Mouse (Mus musculus) cortical plate, adult 2 months (tissue): ENCODE data around the gene Spg20.

Source experiments
- CTCF ChIP-seq: fragments of 200-500 bp; IDR thresholded peaks from 2 replicates; pipeline ENCODE4 v1.5.1; 2011; ENCODE audit warnings: mild to moderate bottlenecking, control low read depth, low read length; ENCODE audit not compliant: insufficient read depth; ENCODE audit errors: extremely low read depth
- POLR2A ChIP-seq: fragments of 200-500 bp; IDR thresholded peaks from 2 replicates; pipeline ENCODE4 v1.6.1; 2011; ENCODE audit warnings: mild to moderate bottlenecking, low read length, control low read depth; ENCODE audit not compliant: insufficient read depth; ENCODE audit errors: extremely low read depth

DNA sequence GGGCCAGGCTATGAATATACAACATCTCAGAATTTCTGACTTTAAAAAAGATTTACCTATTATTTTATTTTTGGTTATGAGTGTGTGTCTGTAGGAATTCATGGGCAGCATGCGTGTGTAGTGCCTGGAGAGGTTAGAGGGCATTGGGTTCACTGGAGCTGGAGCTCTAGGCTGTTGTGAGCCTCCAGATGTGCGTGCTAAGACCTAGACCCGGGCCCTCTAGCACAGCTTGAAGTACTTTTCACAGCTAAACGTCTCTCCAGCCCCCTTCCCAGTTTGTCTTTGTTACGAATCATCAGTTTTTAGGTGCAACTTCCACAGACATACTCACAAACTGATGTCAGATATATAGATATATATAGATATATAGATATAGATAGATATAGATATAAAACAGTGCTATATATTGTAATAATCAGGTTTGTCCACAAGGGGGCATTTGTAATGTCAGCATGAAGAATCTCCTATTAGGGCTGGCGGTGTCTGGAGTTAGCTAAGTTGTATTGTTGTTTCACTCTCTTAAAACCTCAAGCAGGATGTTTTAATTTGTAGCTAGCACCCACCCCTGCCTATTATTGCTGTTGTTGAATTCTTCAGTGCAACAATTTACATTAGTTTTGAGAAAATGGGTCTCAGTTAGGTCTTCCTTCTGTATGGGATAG is 40.9 kb downstream of the Spg20 start:
- no peak for TF ChIP-seq CTCF
- TF ChIP-seq POLR2A: no peak
